Mouse (Mus musculus): ENCODE results near the gene Gm8220. TPM values are rescaled to one million over a fixed set of nuclear protein-coding genes. Genes with fewer than 3 reads are reported as not detected.

Gm8220 gene
- not detected for total RNA-seq (2023)

GRCm38 (mm10) chr14:44285280-44285679, at the start of gene Gm8220:
Gene Gm8220 (plus strand): TSS chr14:44285580.

GRCm38 (mm10) chr14:44338484-44338883, 53.1 kb downstream of the Gm8220 start, which contains the start of gene Gm5930:
Gene Gm5930 (minus strand): TSS chr14:44338584.

Other genes with a start within 250 kb of the Gm8220 start
- gene Ear2, start 182.9 kb upstream of the Gm8220 start, total RNA-seq (2023), result 1.3 TPM
- not detected for gene Gm3327, start 161.7 kb upstream of the Gm8220 start, total RNA-seq (2023)
- not detected for gene Gm8212, start 87.9 kb upstream of the Gm8220 start, total RNA-seq (2023)
- gene 4930503E14Rik, start 72.3 kb upstream of the Gm8220 start, total RNA-seq (2023), result not detected
- not detected for gene Gm5930, start 53.0 kb downstream of the Gm8220 start, total RNA-seq (2023)
- gene Gm8229, start 79.8 kb downstream of the Gm8220 start, total RNA-seq (2023), result not detected
- gene Gm3371, start 125.1 kb downstream of the Gm8220 start, total RNA-seq (2023), result not detected
- not detected for gene Gm8232, start 148.1 kb downstream of the Gm8220 start, total RNA-seq (2023)
- not detected for gene BC061237, start 206.9 kb downstream of the Gm8220 start, total RNA-seq (2023)
- not detected for gene Gm17093, start 232.7 kb downstream of the Gm8220 start, total RNA-seq (2023)

Measured in CD4-positive naive resting alpha-beta T cell, adult 57 days (primary cell).